Mouse (Mus musculus): ENCODE results near the gene Mfap2. TPM values are rescaled to one million over a fixed set of nuclear protein-coding genes. Genes with fewer than 3 reads are reported as not detected.

Gene Mfap2
- polyA plus RNA-seq, 1 experiment from 2014 or later, result 20.3 TPM

DNA sequence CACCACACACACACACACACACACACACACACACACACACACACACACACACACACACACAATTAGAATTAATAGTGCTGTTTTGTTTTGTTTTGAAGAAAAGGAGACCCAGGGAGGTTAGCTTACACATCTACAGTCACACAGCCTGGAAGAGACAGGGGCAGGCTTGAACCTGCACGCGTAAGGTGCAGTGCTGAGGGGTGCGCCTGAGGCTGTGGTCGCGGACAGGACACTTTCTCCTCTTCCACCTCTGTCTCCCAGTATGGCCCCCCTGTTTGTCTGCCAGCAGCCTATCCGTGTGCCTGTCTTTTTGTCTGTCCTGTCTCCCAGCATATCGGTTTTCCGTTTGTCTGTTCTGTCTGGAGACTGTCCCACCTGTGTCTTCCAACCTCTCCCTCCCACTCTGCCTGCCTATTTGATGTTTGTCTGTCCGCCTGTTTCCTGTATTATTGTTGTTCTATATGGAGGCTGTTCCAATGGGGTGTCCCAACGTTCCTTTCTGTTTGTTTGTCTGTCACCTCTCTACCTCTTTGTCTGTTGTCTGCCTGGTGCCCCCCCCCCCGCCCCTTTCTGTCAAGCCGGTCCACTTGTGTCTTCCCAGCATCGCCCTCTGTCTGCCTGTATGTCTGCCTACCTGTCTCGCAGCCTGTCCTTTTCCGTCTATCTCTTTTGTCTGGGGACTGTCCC lies 24.1 kb upstream of the Mfap2 start:
- H3K27ac ChIP-seq (ENCODE audit: low read length), result no peak overlapping the region
- no peaks in the 10 kb centered on the region for H3K9me3 ChIP-seq (replicated peaks; ENCODE audit: control insufficient read depth, low read length)
- H3K36me3 ChIP-seq (ENCODE audit: control insufficient read depth, insufficient read depth), result no peaks in the 10 kb centered on the region
- ATAC-seq (ENCODE audit: low read depth), result no peak
- H3K27me3 ChIP-seq (ENCODE audit: control insufficient read depth, insufficient read depth, low read depth, low read length), result no peaks in the 10 kb centered on the region
- H3K4me3 ChIP-seq (ENCODE audit: low read depth, low read length), result peak overlapping the region; percentile 78
- H3K4me1 ChIP-seq (ENCODE audit: control insufficient read depth, low read depth, low read length), result peaks cover 25% of the 10 kb centered on the region
- H3K4me2 ChIP-seq (ENCODE audit: low read depth, low read length), result peak overlapping the region; percentile 97
- WGBS (ENCODE audit: insufficient replicate concordance), result 27% methylated on average over 15 of the region's 15 CpGs
- H3K9ac ChIP-seq (ENCODE audit: low read depth, low read length), result peak overlapping the region; percentile 74

DNA sequence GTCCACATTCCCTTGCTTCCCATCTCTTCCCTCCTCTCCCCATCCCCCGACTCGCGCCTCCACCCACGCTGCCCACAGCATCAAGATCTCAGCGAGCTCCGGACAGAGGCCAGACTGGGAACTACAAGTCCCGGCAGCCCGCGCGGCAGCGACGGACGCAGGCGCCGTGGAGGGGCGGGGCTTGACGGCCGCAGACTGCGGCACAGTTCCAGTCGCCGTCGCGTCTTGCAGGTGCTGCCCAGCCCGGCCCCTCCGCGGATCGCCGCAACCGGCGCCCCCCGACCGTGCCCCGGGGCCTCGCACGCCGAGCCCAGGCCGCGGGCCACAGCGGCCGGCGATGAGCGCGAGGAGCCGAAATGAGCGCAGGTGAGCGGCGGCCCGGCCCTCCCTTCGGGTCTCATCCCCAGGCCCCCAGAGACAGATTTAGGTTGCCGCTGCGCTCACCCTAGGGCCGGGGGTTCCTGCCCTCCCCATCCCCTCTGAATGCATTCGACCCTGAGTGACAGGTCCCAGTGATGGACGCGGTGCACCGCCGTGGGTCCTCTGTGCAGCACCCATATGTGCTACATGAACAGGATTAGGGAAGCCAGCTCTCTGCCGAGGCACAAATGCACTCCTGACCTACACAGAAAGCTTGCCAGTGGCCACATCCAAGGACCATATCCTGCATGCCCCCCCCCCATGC lies 23.4 kb upstream of the Mfap2 start, which contains the start of gene Atp13a2:
Gene Atp13a2 (plus strand): TSS at position 163 of the 685 bp plus-strand sequence.
- Histone ChIP-seq H3K4me1 (ENCODE audit: control insufficient read depth, low read depth, low read length) (peaks cover 25% of the 10 kb centered on the region), H3K27ac (ENCODE audit: low read length) (no peak within 1 kb of the TSS), H3K27me3 (ENCODE audit: control insufficient read depth, insufficient read depth, low read depth, low read length) (no peaks in the 10 kb centered on the region), H3K4me3 (ENCODE audit: low read depth, low read length) (peak within 1 kb of the TSS; percentile 78), H3K36me3 (ENCODE audit: control insufficient read depth, insufficient read depth) (no peaks in the 10 kb centered on the region), H3K9ac (ENCODE audit: low read depth, low read length) (peak within 1 kb of the TSS; percentile 74), H3K4me2 (ENCODE audit: low read depth, low read length) (peak within 1 kb of the TSS; percentile 97), H3K9me3 (replicated peaks; ENCODE audit: control insufficient read depth, low read length) (no peaks in the 10 kb centered on the region)
- ATAC-seq (ENCODE audit: low read depth), result peak; percentile 84
- under 1% methylated on average over 58 of the region's 58 CpGs for WGBS (ENCODE audit: insufficient replicate concordance)

DNA sequence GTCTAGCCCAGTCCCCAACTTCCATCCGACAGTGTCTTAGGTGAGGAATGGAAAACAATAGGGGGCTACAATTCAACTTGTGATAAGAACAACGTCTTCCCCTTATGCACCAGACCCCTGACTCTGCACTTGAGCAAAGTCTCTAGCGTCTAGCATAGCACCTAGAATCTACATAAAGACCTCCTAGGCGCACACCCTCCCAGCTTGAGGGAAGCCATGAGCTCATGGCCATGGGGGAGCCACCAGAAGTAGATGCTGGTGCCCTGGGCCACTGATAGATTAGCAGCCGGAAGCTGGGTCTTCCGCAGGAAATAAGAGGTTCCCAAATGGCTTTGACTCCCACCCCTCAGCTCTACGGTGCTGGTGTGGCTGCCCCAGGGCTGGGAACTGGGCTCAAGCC lies 22.7 kb upstream of the Mfap2 start:
- H3K4me3 ChIP-seq (ENCODE audit: low read depth, low read length), result peak overlapping the region; percentile 78
- no peaks in the 10 kb centered on the region for H3K9me3 ChIP-seq (replicated peaks; ENCODE audit: control insufficient read depth, low read length)
- no peak overlapping the region; the same call in 1 of the 2 replicates for H3K9ac ChIP-seq (ENCODE audit: low read depth, low read length)
- H3K27me3 ChIP-seq (ENCODE audit: control insufficient read depth, insufficient read depth, low read depth, low read length), result no peaks in the 10 kb centered on the region
- H3K4me2 ChIP-seq (ENCODE audit: low read depth, low read length), result peak overlapping the region; percentile 97
- no peaks in the 10 kb centered on the region for H3K36me3 ChIP-seq (ENCODE audit: control insufficient read depth, insufficient read depth)
- H3K27ac ChIP-seq (ENCODE audit: low read length), result no peak overlapping the region
- 3% methylated on average over 7 of the region's 7 CpGs for WGBS (ENCODE audit: insufficient replicate concordance)
- no peak for ATAC-seq (ENCODE audit: low read depth)
- peaks cover 25% of the 10 kb centered on the region for H3K4me1 ChIP-seq (ENCODE audit: control insufficient read depth, low read depth, low read length)

DNA sequence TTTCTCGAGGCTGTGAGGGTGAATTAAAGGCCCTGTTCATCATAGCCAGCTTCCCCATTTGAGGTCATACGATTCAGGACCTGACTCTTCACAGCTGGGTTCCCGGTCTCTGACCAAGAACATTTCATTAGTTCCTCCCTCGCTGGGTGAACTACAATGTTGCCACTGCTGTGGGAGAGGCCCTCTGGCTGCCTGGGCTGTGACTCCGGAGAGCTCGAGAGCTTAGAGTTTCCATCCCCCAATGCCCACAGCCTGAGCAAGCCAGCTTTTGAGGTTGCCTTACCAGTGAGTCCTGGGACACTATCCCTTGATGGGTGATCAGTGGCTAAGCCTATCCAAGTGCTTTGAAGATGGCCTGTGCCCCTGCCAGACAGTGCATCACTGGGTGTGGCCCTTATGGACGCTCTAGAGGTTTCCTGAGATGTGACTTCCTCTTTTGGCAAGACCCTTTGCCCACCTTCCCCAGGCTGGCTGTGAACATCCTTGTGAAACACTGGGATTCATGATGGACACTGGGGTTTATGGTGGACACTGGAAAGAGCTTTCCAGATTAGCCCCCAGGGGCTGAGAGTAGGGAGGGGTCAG lies 21.4 kb upstream of the Mfap2 start:
- Histone ChIP-seq H3K36me3 (ENCODE audit: control insufficient read depth, insufficient read depth) (no peaks in the 10 kb centered on the region), H3K27ac (ENCODE audit: low read length) (peak overlapping the region; percentile 26; the same call in 1 of the 2 replicates), H3K9me3 (replicated peaks; ENCODE audit: control insufficient read depth, low read length) (no peaks in the 10 kb centered on the region), H3K9ac (ENCODE audit: low read depth, low read length) (no peak overlapping the region), H3K27me3 (ENCODE audit: control insufficient read depth, insufficient read depth, low read depth, low read length) (no peaks in the 10 kb centered on the region), H3K4me2 (ENCODE audit: low read depth, low read length) (0 out of 2 replicates have a peak overlapping the region, but pooled peaks have one; percentile 1), H3K4me1 (ENCODE audit: control insufficient read depth, low read depth, low read length) (peaks cover 19% of the 10 kb centered on the region), H3K4me3 (ENCODE audit: low read depth, low read length) (no peak overlapping the region)
- ATAC-seq (ENCODE audit: low read depth), result no peak
- WGBS (ENCODE audit: insufficient replicate concordance), result 21% methylated on average over 7 of the region's 7 CpGs

DNA sequence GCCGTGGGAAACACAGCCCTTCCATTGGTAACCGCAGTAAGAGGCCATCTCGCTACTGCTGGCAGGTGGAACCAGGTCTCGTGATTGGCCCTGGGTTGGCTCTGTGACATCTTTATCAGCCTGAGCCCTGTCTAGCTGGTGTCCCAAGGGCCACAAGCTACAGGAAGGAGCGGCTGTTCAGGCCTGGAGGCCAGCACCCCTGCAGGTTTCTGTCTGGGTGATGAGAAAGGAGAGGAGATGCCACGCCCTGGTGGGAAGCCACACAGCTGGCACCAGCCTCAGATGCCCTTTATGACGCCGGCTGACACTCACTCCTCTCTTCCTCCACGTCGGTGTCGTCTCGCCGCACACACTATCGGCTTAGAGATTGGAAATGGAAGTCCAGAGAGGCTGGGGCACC lies 20.8 kb upstream of the Mfap2 start:
- Histone ChIP-seq H3K4me2 (ENCODE audit: low read depth, low read length) (no peak overlapping the region), H3K9ac (ENCODE audit: low read depth, low read length) (no peak overlapping the region)

DNA sequence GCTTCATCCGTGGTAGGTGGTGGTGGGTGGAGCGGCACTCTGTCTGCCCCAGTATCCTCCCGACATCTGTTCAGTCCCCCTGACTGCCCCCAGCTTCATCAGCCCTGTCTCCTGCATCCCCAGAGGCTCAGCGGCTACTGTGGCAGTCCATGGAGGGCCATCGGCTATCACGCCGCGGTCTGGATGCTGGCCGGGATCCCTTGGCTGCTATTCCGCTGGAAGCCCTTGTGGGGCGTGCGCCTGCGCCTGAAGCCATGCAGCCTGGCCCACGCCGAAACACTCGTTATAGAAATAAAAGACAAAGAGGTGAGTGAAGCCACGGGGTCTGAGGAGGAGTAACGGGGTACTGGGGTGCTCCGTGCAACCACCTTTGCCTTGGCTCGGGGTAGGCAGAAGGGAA lies 18.0 kb upstream of the Mfap2 start:
- peaks cover 15% of the 10 kb centered on the region for H3K4me1 ChIP-seq (ENCODE audit: control insufficient read depth, low read depth, low read length)
- H3K4me2 ChIP-seq (ENCODE audit: low read depth, low read length), result no peak overlapping the region
- H3K36me3 ChIP-seq (ENCODE audit: control insufficient read depth, insufficient read depth), result no peaks in the 10 kb centered on the region
- no peak overlapping the region for H3K9ac ChIP-seq (ENCODE audit: low read depth, low read length)
- H3K27ac ChIP-seq (ENCODE audit: low read length), result no peak overlapping the region
- no peaks in the 10 kb centered on the region for H3K9me3 ChIP-seq (replicated peaks; ENCODE audit: control insufficient read depth, low read length)
- ATAC-seq (ENCODE audit: low read depth), result no peak
- no peaks in the 10 kb centered on the region for H3K27me3 ChIP-seq (ENCODE audit: control insufficient read depth, insufficient read depth, low read depth, low read length)
- 85% methylated on average over 20 of the region's 20 CpGs for WGBS (ENCODE audit: insufficient replicate concordance)
- no peak overlapping the region for H3K4me3 ChIP-seq (ENCODE audit: low read depth, low read length)

More for the DNA sequence above, 20.8 kb upstream of the Mfap2 start:
- no peaks in the 10 kb centered on the region for H3K9me3 ChIP-seq (replicated peaks; ENCODE audit: control insufficient read depth, low read length)
- no peak overlapping the region for H3K27ac ChIP-seq (ENCODE audit: low read length)
- no peaks in the 10 kb centered on the region for H3K36me3 ChIP-seq (ENCODE audit: control insufficient read depth, insufficient read depth)
- WGBS (ENCODE audit: insufficient replicate concordance), result 63% methylated on average over 14 of the region's 14 CpGs
- no peaks in the 10 kb centered on the region for H3K27me3 ChIP-seq (ENCODE audit: control insufficient read depth, insufficient read depth, low read depth, low read length)
- H3K4me3 ChIP-seq (ENCODE audit: low read depth, low read length), result no peak overlapping the region
- H3K4me1 ChIP-seq (ENCODE audit: control insufficient read depth, low read depth, low read length), result peaks cover 19% of the 10 kb centered on the region
- ATAC-seq (ENCODE audit: low read depth), result no peak

- ATAC-seq (ENCODE audit: low read depth), result no peak
- no peaks in the 10 kb centered on the region for H3K9me3 ChIP-seq (replicated peaks; ENCODE audit: control insufficient read depth, low read length)
- 76% methylated on average over 8 of the region's 8 CpGs for WGBS (ENCODE audit: insufficient replicate concordance)
- H3K27me3 ChIP-seq (ENCODE audit: control insufficient read depth, insufficient read depth, low read depth, low read length), result no peaks in the 10 kb centered on the region
- H3K4me1 ChIP-seq (ENCODE audit: control insufficient read depth, low read depth, low read length), result peaks cover 5% of the 10 kb centered on the region
- H3K4me3 ChIP-seq (ENCODE audit: low read depth, low read length), result no peak overlapping the region
- no peak overlapping the region for H3K9ac ChIP-seq (ENCODE audit: low read depth, low read length)
- no peak overlapping the region for H3K4me2 ChIP-seq (ENCODE audit: low read depth, low read length)
- H3K27ac ChIP-seq (ENCODE audit: low read length), result no peak overlapping the region
- peaks cover 3% of the 10 kb centered on the region; the same call in 1 of the 2 replicates for H3K36me3 ChIP-seq (ENCODE audit: control insufficient read depth, insufficient read depth)
These were observed 16.4 kb upstream of the Mfap2 start for GRCm38 (mm10) chr4:140993846-140994245.

DNA sequence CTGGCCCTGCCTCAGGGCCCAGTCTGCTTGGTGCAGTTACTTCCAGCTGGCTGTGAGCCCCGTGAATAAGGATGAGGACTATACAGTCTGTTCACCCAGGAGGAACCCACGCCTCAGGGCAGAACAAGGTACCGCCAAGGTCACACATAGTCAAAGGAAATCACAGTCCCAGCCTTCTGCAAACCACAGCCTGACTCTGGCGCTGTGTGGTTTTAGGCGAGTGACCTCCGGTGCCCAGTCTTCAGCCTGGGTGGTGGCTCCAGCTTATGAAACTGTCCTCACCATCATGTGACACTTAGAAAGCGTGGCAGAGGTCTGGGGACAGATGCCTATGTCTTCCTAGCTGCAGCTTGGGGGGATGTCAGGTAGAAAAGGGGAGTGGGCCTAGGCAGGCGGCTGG lies 14.4 kb upstream of the Mfap2 start:
- H3K27ac ChIP-seq (ENCODE audit: low read length), result no peak overlapping the region
- WGBS (ENCODE audit: insufficient replicate concordance), result 76% methylated on average over 8 of the region's 8 CpGs
- peaks cover 4% of the 10 kb centered on the region for H3K4me1 ChIP-seq (ENCODE audit: control insufficient read depth, low read depth, low read length)
- H3K9me3 ChIP-seq (replicated peaks; ENCODE audit: control insufficient read depth, low read length), result no peaks in the 10 kb centered on the region
- peaks cover 3% of the 10 kb centered on the region; the same call in 1 of the 2 replicates for H3K36me3 ChIP-seq (ENCODE audit: control insufficient read depth, insufficient read depth)
- no peak overlapping the region for H3K9ac ChIP-seq (ENCODE audit: low read depth, low read length)
- no peaks in the 10 kb centered on the region for H3K27me3 ChIP-seq (ENCODE audit: control insufficient read depth, insufficient read depth, low read depth, low read length)
- H3K4me3 ChIP-seq (ENCODE audit: low read depth, low read length), result no peak overlapping the region
- no peak overlapping the region for H3K4me2 ChIP-seq (ENCODE audit: low read depth, low read length)
- ATAC-seq (ENCODE audit: low read depth), result no peak

DNA sequence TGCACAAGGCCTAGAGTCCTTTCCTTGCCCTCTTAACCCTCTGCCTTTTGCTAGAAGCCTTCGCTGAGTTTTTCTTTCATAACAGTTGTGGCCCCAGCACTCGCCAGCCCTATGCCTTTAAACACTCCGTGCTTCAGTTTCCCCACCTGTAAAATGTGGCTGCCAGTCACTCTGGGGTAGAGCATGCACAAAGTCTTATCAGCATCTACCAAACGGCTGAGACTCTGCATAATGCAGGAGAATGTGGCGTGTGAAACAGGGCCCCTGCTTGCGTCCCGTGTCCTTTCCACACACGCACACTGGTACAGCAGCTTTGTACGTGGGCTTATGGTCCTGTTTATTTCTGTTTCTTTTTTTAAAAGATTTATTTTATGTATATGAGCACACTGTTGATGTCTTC lies 13.4 kb upstream of the Mfap2 start:
- Histone ChIP-seq H3K27me3 (ENCODE audit: control insufficient read depth, insufficient read depth, low read depth, low read length) (no peaks in the 10 kb centered on the region), H3K36me3 (ENCODE audit: control insufficient read depth, insufficient read depth) (peaks cover 3% of the 10 kb centered on the region; the same call in 1 of the 2 replicates), H3K4me2 (ENCODE audit: low read depth, low read length) (no peak overlapping the region), H3K27ac (ENCODE audit: low read length) (no peak overlapping the region), H3K4me1 (ENCODE audit: control insufficient read depth, low read depth, low read length) (peaks cover 4% of the 10 kb centered on the region), H3K9me3 (replicated peaks; ENCODE audit: control insufficient read depth, low read length) (no peaks in the 10 kb centered on the region), H3K9ac (ENCODE audit: low read depth, low read length) (no peak overlapping the region), H3K4me3 (ENCODE audit: low read depth, low read length) (no peak overlapping the region)
- WGBS (ENCODE audit: insufficient replicate concordance), result 30% methylated on average over 9 of the region's 9 CpGs
- ATAC-seq (ENCODE audit: low read depth), result peak; percentile 47; the same call in 1 of the 2 replicates

Data from liver, embryonic 16.5 days (tissue).